Mouse (Mus musculus) myocyte (in vitro differentiated cells): ENCODE measurements around the gene Rhno1. TPM values are rescaled to one million over a fixed set of nuclear protein-coding genes. Genes with fewer than 3 reads are reported as not detected.
"Not testable (repeated sequence)": the region's sequence is repeated elsewhere in the genome, so short reads cannot be mapped to it uniquely, and the experiment has no call there.

Experiments
- H3K27me3 ChIP-seq: one replicate; pipeline ENCODE4 v1.6.1; 2011; ENCODE audit not compliant: control insufficient read depth, insufficient read depth, insufficient read length
- H3K36me3 ChIP-seq: one replicate; pipeline ENCODE4 v1.6.1; 2011; ENCODE audit not compliant: control insufficient read depth, insufficient read depth
- H3K4me2 ChIP-seq: one replicate; pipeline ENCODE4 v1.6.1; 2011; ENCODE audit warnings: low read depth, control low read depth
- H3K4me3 ChIP-seq: one replicate; pipeline ENCODE4 v1.5.1; 2011; ENCODE audit warnings: mild to moderate bottlenecking, control low read depth, moderate library complexity
- H3K79me2 ChIP-seq: one replicate; pipeline ENCODE4 v1.6.1; 2011; ENCODE audit not compliant: control insufficient read depth, insufficient read depth
- H3ac ChIP-seq: one replicate; pipeline ENCODE4 v1.6.1; 2011; ENCODE audit not compliant: control insufficient read depth, insufficient read length
- CEBPB ChIP-seq: IDR thresholded peaks from 2 replicates; pipeline ENCODE4 v1.6.1; 2011; ENCODE audit warnings: mild to moderate bottlenecking, moderate library complexity; ENCODE audit not compliant: poor library complexity, insufficient read depth, severe bottlenecking
- E2F4 ChIP-seq: IDR thresholded peaks from one replicate; pipeline ENCODE4 v1.6.1; 2011; ENCODE audit warnings: mild to moderate bottlenecking, control low read depth, moderate library complexity; ENCODE audit not compliant: insufficient read depth
- MAX ChIP-seq: IDR thresholded peaks from one replicate; pipeline ENCODE4 v1.6.1; 2011; ENCODE audit warnings: low read depth, mild to moderate bottlenecking, control low read depth
- MYOD1 ChIP-seq, 3 experiments: IDR thresholded peaks; one replicate each; pipeline ENCODE4 v1.6.1; 2011; ENCODE audit warnings: control low read depth in 2 of 3, low read depth in 2 of 3, mild to moderate bottlenecking in 2 of 3, moderate library complexity in 1 of 3; ENCODE audit not compliant: insufficient read length in 2 of 3, control insufficient read depth in 1 of 3
- MYOG ChIP-seq, 3 experiments: IDR thresholded peaks; one replicate each; pipeline ENCODE4 v1.6.1; 2011; ENCODE audit warnings: control low read depth in 2 of 3, low read depth in 2 of 3, mild to moderate bottlenecking in 2 of 3; ENCODE audit not compliant: insufficient read length in 2 of 3, control insufficient read depth in 1 of 3, insufficient read depth in 1 of 3
- POLR2A ChIP-seq: IDR thresholded peaks from one replicate; pipeline ENCODE4 v1.6.1; 2011; ENCODE audit warnings: low read depth, mild to moderate bottlenecking, control low read depth, moderate library complexity; ENCODE audit not compliant: insufficient read length
- POLR2AphosphoS2 ChIP-seq: IDR thresholded peaks from one replicate; pipeline ENCODE4 v1.6.1; 2011; ENCODE audit warnings: low read depth, control low read depth; ENCODE audit not compliant: insufficient read length
- REST ChIP-seq: IDR thresholded peaks from one replicate; pipeline ENCODE4 v1.6.1; 2011; ENCODE audit warnings: mild to moderate bottlenecking, control low read depth, moderate library complexity; ENCODE audit not compliant: insufficient read depth, insufficient read length
- SRF ChIP-seq: IDR thresholded peaks from one replicate; pipeline ENCODE4 v1.6.1; 2011; ENCODE audit warnings: low read depth; ENCODE audit not compliant: control insufficient read depth, insufficient read length
- TCF12 ChIP-seq: IDR thresholded peaks from one replicate; pipeline ENCODE4 v1.6.1; 2011; ENCODE audit warnings: mild to moderate bottlenecking, control low read depth; ENCODE audit not compliant: poor library complexity, insufficient read depth, severe bottlenecking
- TCF3 ChIP-seq: IDR thresholded peaks from one replicate; pipeline ENCODE4 v1.6.1; 2011; ENCODE audit warnings: low read depth, control low read depth; ENCODE audit not compliant: insufficient read length
- USF1 ChIP-seq: IDR thresholded peaks from one replicate; pipeline ENCODE4 v1.6.1; 2011; ENCODE audit warnings: low read depth, mild to moderate bottlenecking, control low read depth, moderate library complexity
- polyA plus RNA-seq: library from polyadenylated mRNA; unstranded; fragments of >200 nt; fragmentation: generic; extraction: Trizol; gene quantifications from one replicate; pipeline ENCODE4 v1.2.1, GENCODE M21; 2012; ENCODE audit warnings: missing spikeins

The Rhno1 gene
- polyA plus RNA-seq, 1 experiment, result 32.8 TPM

GRCm38 (mm10) chr6:128385026-128385425 is 22.3 kb upstream of the Rhno1 start:
- no peak overlapping the region for H3K4me2 ChIP-seq
- no peaks in the 10 kb centered on the region for H3K79me2 ChIP-seq
- no peaks in the 10 kb centered on the region for H3K27me3 ChIP-seq
- no peak overlapping the region for H3ac ChIP-seq
- no peak overlapping the region for H3K4me3 ChIP-seq
- no peaks in the 10 kb centered on the region for H3K36me3 ChIP-seq
- no peak for TF ChIP-seq POLR2AphosphoS2
- no peak for TF ChIP-seq USF1
- no peak for TF ChIP-seq MYOG (IDR thresholded peaks at IDR 0.05; ENCODE audit: control insufficient read depth in 1 of 3, insufficient read depth in 1 of 3, insufficient read length in 2 of 3, low read depth in 2 of 3)
- no peak for TF ChIP-seq MAX
- TF ChIP-seq MYOD1 (IDR thresholded peaks at IDR 0.05; ENCODE audit: control insufficient read depth in 1 of 3, insufficient read length in 2 of 3, low read depth in 2 of 3), result no peak
- no peak for TF ChIP-seq TCF12
- TF ChIP-seq E2F4, result no peak
- TF ChIP-seq POLR2A, result no peak
- TF ChIP-seq SRF, result no peak
- TF ChIP-seq TCF3, result no peak

GRCm38 (mm10) chr6:128383752-128384151 is 21.0 kb upstream of the Rhno1 start:
- Histone ChIP-seq H3K27me3 (no peaks in the 10 kb centered on the region), H3K4me2 (no peak overlapping the region), H3K79me2 (no peaks in the 10 kb centered on the region), H3K36me3 (no peaks in the 10 kb centered on the region), H3K4me3 (no peak overlapping the region), H3ac (no peak overlapping the region)
- TF ChIP-seq E2F4, result no peak
- no peak for TF ChIP-seq MYOD1 (IDR thresholded peaks at IDR 0.05; ENCODE audit: control insufficient read depth in 1 of 3, insufficient read length in 2 of 3, low read depth in 2 of 3)
- no peak for TF ChIP-seq SRF
- TF ChIP-seq MYOG (IDR thresholded peaks at IDR 0.05; ENCODE audit: control insufficient read depth in 1 of 3, insufficient read depth in 1 of 3, insufficient read length in 2 of 3, low read depth in 2 of 3), result no peak
- no peak for TF ChIP-seq REST
- TF ChIP-seq CEBPB, result no peak
- TF ChIP-seq MAX, result no peak
- no peak for TF ChIP-seq POLR2A
- TF ChIP-seq TCF12, result no peak

- TF ChIP-seq CEBPB (no peak), SRF (no peak), TCF3 (no peak), POLR2AphosphoS2 (no peak), POLR2A (no peak), MAX (no peak), MYOD1 (IDR thresholded peaks at IDR 0.05; ENCODE audit: control insufficient read depth in 1 of 3, insufficient read length in 2 of 3, low read depth in 2 of 3) (no peak), MYOG (IDR thresholded peaks at IDR 0.05; ENCODE audit: control insufficient read depth in 1 of 3, insufficient read depth in 1 of 3, insufficient read length in 2 of 3, low read depth in 2 of 3) (no peak)
- no peaks in the 10 kb centered on the region for H3K36me3 ChIP-seq
- no peaks in the 10 kb centered on the region for H3K27me3 ChIP-seq
- no peak overlapping the region for H3ac ChIP-seq
- no peak overlapping the region for H3K4me3 ChIP-seq
- no peaks in the 10 kb centered on the region for H3K79me2 ChIP-seq
- H3K4me2 ChIP-seq, result no peak overlapping the region
Observed at GRCm38 (mm10) chr6:128381254-128381653, 18.5 kb upstream of the Rhno1 start.

- H3K36me3 ChIP-seq, H3K4me2 ChIP-seq, H3K4me3 ChIP-seq, H3ac ChIP-seq, H3K27me3 ChIP-seq, H3K79me2 ChIP-seq: not testable (repeated sequence)
Observed at GRCm38 (mm10) chr6:128380594-128381167, 18.0 kb upstream of the Rhno1 start.

GRCm38 (mm10) chr6:128379636-128380035 is 16.9 kb upstream of the Rhno1 start:
- no peak overlapping the region for H3ac ChIP-seq
- no peaks in the 10 kb centered on the region for H3K79me2 ChIP-seq
- no peaks in the 10 kb centered on the region for H3K36me3 ChIP-seq
- H3K4me2 ChIP-seq, result no peak overlapping the region
- TF ChIP-seq REST, result no peak
- no peak for TF ChIP-seq TCF3
- TF ChIP-seq MYOG (IDR thresholded peaks at IDR 0.05; ENCODE audit: control insufficient read depth in 1 of 3, insufficient read depth in 1 of 3, insufficient read length in 2 of 3, low read depth in 2 of 3), result no peak
- TF ChIP-seq MAX, result no peak
- TF ChIP-seq CEBPB, result no peak
- TF ChIP-seq SRF, result no peak
- no peak for TF ChIP-seq USF1
- TF ChIP-seq POLR2AphosphoS2, result no peak
- no peak for TF ChIP-seq E2F4
- no peak for TF ChIP-seq TCF12
- no peak for TF ChIP-seq POLR2A
- TF ChIP-seq MYOD1 (IDR thresholded peaks at IDR 0.05; ENCODE audit: control insufficient read depth in 1 of 3, insufficient read length in 2 of 3, low read depth in 2 of 3), result no peak
- no peak overlapping the region for H3K4me3 ChIP-seq
- no peaks in the 10 kb centered on the region for H3K27me3 ChIP-seq
